Comparison of ENCODE assay signal across 14 mouse cellular contexts in genomic region chr2:141169586-141169985, GRCm38 (mm10).
"Had no signal": no experiment of that assay in that cellular context is flagged by ENCODE, and none has a peak within 500 bp of the region (broad histone marks: within the 10 kb centered on the region; RNA-seq: fewer than 3 reads in every experiment).

No protein-coding gene starts in this region.

- H3K9me3 ChIP-seq: liver, embryonic 13.5 days; midbrain, embryonic 10.5 days; midbrain, embryonic 13.5 days had no signal

- DNase-seq: kidney, adult 2 months; kidney, postnatal 36 days; layer of hippocampus, postnatal 36 days; liver, embryonic 13.5 days; lung, adult 2 months; thymus, adult 2 months; thymus, postnatal 25 days had no signal

- H3K27me3 ChIP-seq: liver, embryonic 13.5 days; megakaryocyte, embryonic 14.5 days; midbrain, embryonic 13.5 days had no signal

- H3K36me3 ChIP-seq: liver, embryonic 13.5 days; midbrain, embryonic 10.5 days; midbrain, embryonic 13.5 days had no signal

- H3K4me3 ChIP-seq: left cerebral cortex, adult 2 months; liver, embryonic 13.5 days; megakaryocyte, embryonic 14.5 days; midbrain, embryonic 10.5 days; midbrain, embryonic 13.5 days had no signal

- H3K4me2 ChIP-seq: liver, embryonic 13.5 days; midbrain, embryonic 13.5 days had no signal

- H3K27ac ChIP-seq: kidney, postnatal 0 days; left cerebral cortex, adult 2 months; liver, embryonic 13.5 days; macrophage; midbrain, embryonic 10.5 days; midbrain, embryonic 13.5 days had no signal

- H3K9ac ChIP-seq: liver, embryonic 13.5 days; midbrain, embryonic 13.5 days had no signal

- H3K4me1 ChIP-seq: liver, embryonic 13.5 days; megakaryocyte, embryonic 14.5 days; midbrain, embryonic 10.5 days; midbrain, embryonic 13.5 days had no signal

- ATAC-seq: midbrain, embryonic 13.5 days; midbrain, embryonic 16.5 days had no signal
